Mouse (Mus musculus): ENCODE measurements at regions not wholly inside any gene's neighbourhood (a gene's known extent, or its start where the extent isn't known, plus 50 kb on each side); places are given as distances from the start of the nearest gene placed in this dataset.

DNA sequence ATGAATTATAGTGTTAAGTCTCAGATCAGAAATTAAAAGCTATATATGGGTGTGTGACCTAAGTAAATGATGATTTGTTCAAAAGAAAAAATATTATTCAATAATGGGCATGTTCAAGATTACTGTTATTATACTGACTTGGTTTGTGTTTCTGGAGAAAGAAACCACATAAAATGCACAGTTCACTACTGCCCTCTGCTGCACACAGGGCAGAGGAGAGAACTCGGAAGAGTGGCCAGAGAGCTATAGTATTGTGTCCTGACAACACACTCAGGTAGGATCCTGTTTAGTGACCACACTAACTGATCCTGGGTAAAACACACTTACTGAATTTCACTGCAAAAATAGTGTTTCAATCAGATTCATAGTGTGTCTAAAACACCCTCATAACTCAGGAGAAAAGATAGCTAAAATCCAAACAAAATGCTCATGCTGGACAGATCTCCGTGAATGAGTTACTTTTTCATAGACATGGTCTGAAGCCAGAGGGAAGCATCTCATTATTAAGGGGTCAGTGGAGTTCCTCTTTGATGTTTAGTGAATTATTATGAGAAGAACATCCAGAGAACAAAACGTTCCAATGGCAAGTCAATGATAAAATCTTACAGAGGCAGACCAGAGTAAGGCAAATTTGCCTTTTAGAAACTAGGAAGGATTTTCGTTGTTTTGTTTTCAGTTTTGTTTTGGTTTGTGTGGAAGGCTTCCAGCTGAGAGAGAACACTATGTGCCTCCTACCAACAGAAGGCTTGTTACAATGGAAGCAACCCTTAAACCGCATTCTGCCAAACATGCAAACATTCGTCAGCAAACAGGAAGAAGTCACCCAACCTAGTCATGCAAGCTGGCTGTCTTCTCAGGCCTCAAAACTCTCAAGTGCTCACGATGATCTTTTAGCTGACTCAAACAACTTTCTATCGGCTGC is 218.6 kb upstream of the Dab2 start:
- TF ChIP-seq PAX5 (IDR thresholded peaks at IDR 0.05; ENCODE audit: low read length) (no peak), SMC3 (IDR thresholded peaks at IDR 0.05; ENCODE audit: low read depth, low read length) (peak; percentile 73), CTCF (conservative IDR thresholded peaks at IDR 0.05 in 1 of 2, IDR thresholded peaks at IDR 0.05 in 1 of 2; ENCODE audit: low read depth in 2 of 2, low read length in 2 of 2) (peak in 1 of 2 experiments; percentile 78; a peak in 3 of 4 replicates), ZC3H11A (IDR thresholded peaks at IDR 0.05; ENCODE audit: low read depth, low read length) (peak; percentile 18; the same call in 1 of the 2 replicates), ELF1 (IDR thresholded peaks at IDR 0.05; ENCODE audit: low read depth, low read length) (no peak), RAD21 (IDR thresholded peaks at IDR 0.05; ENCODE audit: low read depth, low read length) (peak; percentile 87), ETS1 (conservative IDR thresholded peaks at IDR 0.05; ENCODE audit: low read depth, low read length) (no peak), TCF12 (IDR thresholded peaks at IDR 0.05; ENCODE audit: low read depth, low read length) (no peak)
- dilution Hi-C loops (cut with MboI; ENCODE audit: extremely low pct_ligation_motif_present, extremely low pct_unique_long_range_greater_than_20kb, low sequenced_read_pairs) = no loop called here
- no peak overlapping the region for H3K4me3 ChIP-seq (replicated peaks in 1 of 3; ENCODE audit: low read depth in 2 of 3, low read length in 2 of 3, poor library complexity in 1 of 3)

DNA sequence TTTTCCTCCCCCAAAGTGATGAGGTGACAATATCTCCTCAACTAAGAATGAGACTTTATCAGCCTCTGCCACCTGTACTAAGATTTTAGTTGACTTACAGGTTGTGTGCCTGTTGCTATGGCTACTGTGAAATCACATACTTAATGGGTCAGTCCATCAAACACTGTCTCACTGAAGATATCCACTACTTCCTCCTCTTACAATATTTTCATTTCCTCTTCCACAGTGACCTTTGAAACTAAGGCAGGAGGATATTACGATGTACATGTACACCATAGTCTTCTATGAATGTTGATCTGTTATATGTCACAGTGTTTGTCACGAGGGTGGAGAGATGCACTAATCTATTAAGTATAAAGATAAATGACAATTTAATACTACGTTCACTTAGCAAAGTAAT is 212.4 kb upstream of the Dab2 start:
- no peaks in the 10 kb centered on the region for H3K4me1 ChIP-seq (ENCODE audit: control insufficient read depth in 1 of 2, insufficient read depth in 2 of 2)
- H3K4me2 ChIP-seq (ENCODE audit: insufficient read depth, low read depth, poor library complexity, severe bottlenecking) = no peak overlapping the region
- H3K27ac ChIP-seq (ENCODE audit: insufficient read depth, low read depth) = no peak overlapping the region
- no peaks in the 10 kb centered on the region for H3K36me3 ChIP-seq (replicated peaks in 1 of 2; ENCODE audit: control insufficient read depth in 1 of 2, insufficient read depth in 1 of 2, low read length in 1 of 2)
- dilution Hi-C loops (cut with MboI; ENCODE audit: extremely low pct_ligation_motif_present, extremely low pct_unique_long_range_greater_than_20kb, low sequenced_read_pairs) (no loop called here), in situ Hi-C loops (cut with MboI; ENCODE audit: low pct_ligation_motif_present, low pct_unique_long_range_greater_than_20kb, low sequenced_read_pairs) (loop anchor here (25.0 kb wide), 1 partner anchor 850 kb away; the partner anchor contains the start of gene Ptger4)
- no peak overlapping the region for H3K9ac ChIP-seq (ENCODE audit: insufficient read depth, low read depth)
- no peak for TF ChIP-seq MAZ (IDR thresholded peaks at IDR 0.05; ENCODE audit: low read depth, low read length)
- no peak for TF ChIP-seq HCFC1 (IDR thresholded peaks at IDR 0.05; ENCODE audit: low read depth, low read length)
- no peak for TF ChIP-seq NELFE (IDR thresholded peaks at IDR 0.05; ENCODE audit: low read depth, low read length)
- TF ChIP-seq MYC (IDR thresholded peaks at IDR 0.05; ENCODE audit: low read depth, low read length) = no peak
- no peak for TF ChIP-seq E2F4 (IDR thresholded peaks at IDR 0.05; ENCODE audit: insufficient replicate concordance, low read depth, low read length)
- TF ChIP-seq IRF4 (IDR thresholded peaks at IDR 0.05; ENCODE audit: low read depth, low read length) = no peak
- TF ChIP-seq ZNF384 (IDR thresholded peaks at IDR 0.05; ENCODE audit: low read depth, low read length) = no peak
- TF ChIP-seq NRF1 (IDR thresholded peaks at IDR 0.05; ENCODE audit: low read depth, low read length) = no peak
- no peak for TF ChIP-seq CHD2 (IDR thresholded peaks at IDR 0.05; ENCODE audit: low read length)
- no peak for TF ChIP-seq SIN3A (IDR thresholded peaks at IDR 0.05; ENCODE audit: low read length)
- TF ChIP-seq SMC3 (IDR thresholded peaks at IDR 0.05; ENCODE audit: low read depth, low read length) = no peak
- TF ChIP-seq GABPA (IDR thresholded peaks at IDR 0.05; ENCODE audit: insufficient replicate concordance, low read depth, low read length) = no peak
- no peak for TF ChIP-seq CHD1 (IDR thresholded peaks at IDR 0.05; ENCODE audit: low read depth, low read length)
- DNase-seq (ENCODE audit: extremely low read depth) = no peak
- no peaks in the 10 kb centered on the region for H3K9me3 ChIP-seq (replicated peaks; ENCODE audit: low read length)
- no peaks in the 10 kb centered on the region for H3K27me3 ChIP-seq (replicated peaks)
- no peak overlapping the region for H3K4me3 ChIP-seq (replicated peaks in 1 of 3; ENCODE audit: low read depth in 2 of 3, low read length in 2 of 3, poor library complexity in 1 of 3)
- H3K79me2 ChIP-seq (replicated peaks; ENCODE audit: control insufficient read depth, extremely low read depth, insufficient read depth, poor library complexity, severe bottlenecking) = no peaks in the 10 kb centered on the region

More for the DNA sequence above, 218.6 kb upstream of the Dab2 start:
- H3K4me2 ChIP-seq (ENCODE audit: insufficient read depth, low read depth, poor library complexity, severe bottlenecking) = peak overlapping the region; percentile 46
- peak; percentile 44 for DNase-seq (ENCODE audit: extremely low read depth)
- no peaks in the 10 kb centered on the region for H3K79me2 ChIP-seq (replicated peaks; ENCODE audit: control insufficient read depth, extremely low read depth, insufficient read depth, poor library complexity, severe bottlenecking)
- in situ Hi-C loops (cut with MboI; ENCODE audit: low pct_ligation_motif_present, low pct_unique_long_range_greater_than_20kb, low sequenced_read_pairs) = loop anchor here (25.0 kb wide), 1 partner anchor 844 kb away; the partner anchor contains the start of gene Ptger4
- no peak overlapping the region for H3K27ac ChIP-seq (ENCODE audit: insufficient read depth, low read depth)
- no peaks in the 10 kb centered on the region for H3K4me1 ChIP-seq (ENCODE audit: control insufficient read depth in 1 of 2, insufficient read depth in 2 of 2)
- no peak overlapping the region for H3K9ac ChIP-seq (ENCODE audit: insufficient read depth, low read depth)
- H3K27me3 ChIP-seq (replicated peaks) = no peaks in the 10 kb centered on the region
- no peaks in the 10 kb centered on the region for H3K36me3 ChIP-seq (replicated peaks in 1 of 2; ENCODE audit: control insufficient read depth in 1 of 2, insufficient read depth in 1 of 2, low read length in 1 of 2)
- H3K9me3 ChIP-seq (replicated peaks; ENCODE audit: low read length) = no peaks in the 10 kb centered on the region
